Mouse (Mus musculus): ENCODE data around the gene Plin5.
"Not testable (repeated sequence)": the region's sequence is repeated elsewhere in the genome, so short reads cannot be mapped to it uniquely, and the experiment has no call there.

Gene Plin5

DNA sequence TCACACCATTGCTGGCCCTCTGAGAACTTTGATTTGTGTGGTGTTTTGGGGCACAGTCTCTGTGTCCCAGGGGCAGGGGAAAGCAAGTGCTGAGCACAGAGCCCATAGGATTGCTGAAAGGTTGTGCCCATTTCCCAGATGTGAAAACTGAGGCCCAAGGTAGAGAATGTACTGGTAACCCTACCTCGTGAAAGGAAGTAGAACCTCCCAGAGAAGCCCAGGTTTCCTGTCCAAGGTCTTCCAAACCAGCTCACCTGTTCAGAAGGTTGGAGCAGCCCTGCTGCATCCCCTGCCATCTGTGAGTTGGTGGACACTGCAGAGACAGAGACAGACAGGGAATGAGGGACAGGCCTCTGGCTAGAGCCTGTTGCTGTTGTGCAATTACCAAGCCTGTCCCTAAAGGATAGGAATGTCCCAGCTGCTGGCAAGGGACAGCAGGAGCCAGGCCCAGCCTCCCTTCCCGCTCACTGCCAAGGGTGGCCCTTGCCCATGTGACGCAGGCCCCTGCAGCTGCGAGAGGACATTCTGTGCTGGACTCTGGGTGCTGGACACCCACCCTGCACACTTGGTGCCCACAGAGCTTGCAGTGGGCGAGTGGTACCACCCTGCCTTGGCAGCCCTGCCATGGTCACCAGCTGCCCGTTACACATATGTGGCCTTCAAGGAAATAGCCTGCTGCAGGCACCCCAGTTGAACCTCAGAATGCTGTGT lies 8.9 kb downstream of the Plin5 start:
- peak in 1 of 2 experiments; percentile 72 for DNase-seq (ENCODE audit: low spot score in 2 of 2)

DNA sequence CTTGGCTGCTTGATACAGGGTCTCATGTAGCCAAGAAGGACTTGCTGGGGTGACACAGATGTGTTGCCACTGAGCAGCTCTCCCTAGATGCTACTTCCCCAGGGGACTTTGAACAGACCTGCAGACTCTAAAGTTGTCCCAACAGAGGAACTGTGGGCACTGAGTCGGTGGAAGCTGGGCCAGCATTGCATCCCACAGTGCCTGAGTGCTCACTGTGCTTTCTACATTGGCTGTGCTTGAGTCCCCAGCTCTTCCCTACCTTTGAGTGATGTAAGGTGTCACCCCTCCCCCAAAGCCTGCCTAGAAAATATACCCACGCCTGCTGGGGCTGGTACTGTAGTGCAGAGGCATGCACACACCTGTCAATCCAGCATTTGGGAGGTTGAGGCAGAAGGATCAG lies 9.7 kb downstream of the Plin5 start:
- no peak for DNase-seq (ENCODE audit: low spot score in 2 of 2)

DNA sequence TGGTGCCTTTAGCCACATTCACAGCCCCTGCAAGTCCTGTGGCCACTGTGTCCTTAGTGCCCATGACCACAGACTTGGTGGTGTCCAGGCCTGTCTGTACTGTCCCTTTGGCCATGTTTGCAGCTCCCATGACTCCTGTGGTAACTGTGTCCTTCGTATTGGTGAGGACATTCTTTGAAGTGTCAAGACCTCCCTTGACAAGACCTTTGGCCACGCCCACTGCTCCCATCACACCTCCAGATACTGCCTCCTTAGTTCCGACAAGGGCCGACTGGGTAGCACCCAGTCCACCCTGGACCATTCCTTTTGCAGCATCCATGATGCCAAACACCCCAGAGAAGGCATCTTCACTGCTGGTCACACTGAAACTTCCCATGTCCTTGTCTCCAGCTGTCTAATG lies 10.4 kb downstream of the Plin5 start:
- no peak for DNase-seq (ENCODE audit: low spot score in 2 of 2)

DNA sequence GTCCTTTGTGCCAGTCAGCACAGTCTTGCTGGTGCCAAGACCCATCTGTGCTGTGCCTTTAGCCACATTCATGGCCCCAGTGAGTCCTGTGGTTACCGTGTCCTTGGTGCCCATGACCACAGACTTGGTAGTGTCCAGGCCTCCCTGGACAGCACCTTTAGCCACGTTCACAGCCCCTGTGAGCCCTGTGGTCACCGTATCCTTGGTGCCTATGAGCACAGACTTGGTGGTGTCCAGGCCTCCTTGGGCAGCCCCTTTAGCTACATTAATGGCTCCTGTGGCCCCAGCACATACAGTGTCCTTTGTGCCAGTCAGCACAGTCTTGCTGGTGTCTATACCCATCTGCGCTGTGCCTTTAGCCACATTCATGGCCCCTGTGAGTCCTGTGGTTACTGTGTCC lies 11.0 kb downstream of the Plin5 start:
- not testable (repeated sequence) for DNase-seq (ENCODE audit: low spot score in 2 of 2)

DNA sequence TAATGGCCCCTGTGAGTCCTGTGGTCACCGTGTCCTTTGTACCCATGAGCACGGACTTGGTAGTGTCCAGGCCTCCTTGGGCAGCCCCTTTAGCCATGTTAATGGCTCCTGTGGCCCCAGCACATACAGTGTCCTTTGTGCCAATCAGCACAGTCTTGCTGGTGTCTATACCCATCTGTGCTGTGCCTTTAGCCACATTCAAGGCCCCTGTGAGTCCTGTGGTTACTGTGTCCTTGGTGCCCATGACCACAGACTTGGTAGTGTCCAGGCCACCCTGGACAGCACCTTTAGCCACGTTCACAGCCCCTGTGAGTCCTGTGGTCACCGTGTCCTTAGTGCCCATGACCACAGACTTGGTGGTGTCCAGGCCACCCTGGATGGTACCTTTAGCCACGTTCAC lies 12.6 kb downstream of the Plin5 start:
- DNase-seq (ENCODE audit: low spot score in 2 of 2): not testable (repeated sequence)

DNA sequence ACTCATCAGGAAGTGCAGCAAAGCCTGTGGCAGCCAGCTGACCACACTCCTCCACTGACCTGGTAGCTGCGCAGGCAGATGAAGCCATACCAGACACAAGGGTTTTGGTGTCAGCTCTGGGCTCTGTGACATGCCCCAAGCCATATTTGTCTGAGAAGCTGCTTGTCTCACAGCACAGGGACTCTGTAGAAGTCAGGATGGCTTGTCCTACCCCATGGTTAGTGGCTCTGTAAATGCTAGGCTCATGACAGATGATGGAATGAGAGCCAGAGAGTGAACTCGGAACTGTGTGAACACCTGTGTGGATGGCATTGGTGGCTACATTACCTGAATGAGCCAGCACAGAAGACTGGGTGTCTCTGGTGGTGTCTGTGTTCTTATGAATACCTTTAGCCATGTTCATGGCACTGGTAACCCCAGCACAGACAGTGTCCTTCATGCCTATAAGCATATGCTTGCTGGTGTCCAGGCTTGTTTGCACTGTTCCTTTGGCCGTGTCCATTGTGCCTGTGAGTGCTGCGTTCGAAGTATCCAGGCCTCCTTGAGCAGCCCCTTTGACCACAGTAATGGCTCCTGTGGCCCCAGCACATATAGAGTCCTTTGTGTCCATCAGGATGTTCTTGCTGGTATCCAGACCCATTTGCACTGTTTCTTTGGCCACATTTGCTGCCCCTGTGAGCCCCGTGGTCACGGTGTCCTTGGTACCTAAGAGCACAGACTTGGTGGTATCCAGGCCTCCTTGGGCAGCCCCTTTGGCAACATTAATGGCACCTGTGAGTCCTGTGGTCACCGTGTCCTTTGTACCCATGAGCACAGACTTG lies 13.7 kb downstream of the Plin5 start:
- no peak for DNase-seq (ENCODE audit: low spot score in 2 of 2)

DNA sequence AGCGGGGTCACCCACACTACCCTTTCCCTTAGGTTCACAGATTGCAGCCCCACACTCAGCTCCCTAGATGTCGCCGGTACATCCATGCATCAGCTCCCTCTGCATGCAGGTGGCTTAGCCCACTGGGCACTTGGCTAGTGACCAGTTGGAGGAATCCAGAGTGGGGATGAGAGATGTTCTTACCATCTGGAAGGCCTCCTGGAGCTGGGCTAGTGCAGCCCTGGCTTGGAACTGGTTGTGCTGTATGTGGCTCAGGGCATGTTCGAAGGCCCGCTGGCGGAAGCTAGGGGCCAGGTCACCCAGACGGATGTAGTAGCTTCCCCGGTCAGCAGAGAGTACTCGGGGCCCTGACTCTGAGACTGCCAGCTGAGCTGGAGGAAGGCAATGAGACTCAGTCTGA lies 14.5 kb downstream of the Plin5 start:
- no peak for DNase-seq (ENCODE audit: low spot score in 2 of 2)

DNA sequence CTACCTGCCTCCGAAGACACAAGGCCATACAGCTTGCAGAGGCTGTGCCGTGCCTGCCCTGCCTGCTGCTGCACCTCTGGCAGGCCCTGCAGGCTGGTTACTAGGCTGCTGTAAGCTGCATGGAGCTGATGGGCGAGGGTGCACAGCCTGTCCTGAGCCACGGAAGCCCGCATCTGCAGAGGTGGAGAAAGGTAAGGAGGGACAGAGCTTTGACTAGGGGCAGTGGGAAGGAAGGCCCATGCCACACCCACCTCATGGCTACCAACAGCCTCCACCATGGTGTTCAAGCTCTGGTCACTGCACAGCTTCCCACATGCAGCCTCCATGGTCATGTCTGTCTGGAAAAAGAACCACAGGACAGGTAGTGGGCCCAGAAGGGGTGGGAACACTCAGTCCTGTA lies 15.2 kb downstream of the Plin5 start:
- DNase-seq (ENCODE audit: low spot score in 2 of 2): no peak

DNA sequence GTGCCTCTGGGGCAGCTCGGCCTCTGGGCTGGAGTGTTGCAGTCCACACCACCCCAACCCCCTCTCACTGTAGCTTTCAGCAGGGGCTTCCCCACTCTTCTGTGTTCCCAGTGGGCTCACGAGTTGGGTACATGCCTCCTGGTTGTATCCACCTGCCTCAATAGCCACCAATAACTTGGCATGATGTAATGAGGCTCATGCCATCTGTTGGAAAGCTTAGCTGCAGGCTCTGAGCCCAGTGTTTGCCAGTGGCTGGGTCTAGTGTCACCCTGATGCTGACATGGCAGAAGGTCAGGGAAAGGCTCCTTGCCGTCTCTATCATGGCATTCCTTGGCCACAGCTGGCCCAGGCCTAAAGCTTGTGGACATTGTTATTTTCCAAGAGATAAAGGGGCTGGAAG lies 16.6 kb downstream of the Plin5 start:
- DNase-seq (ENCODE audit: low spot score in 2 of 2): no peak

DNA sequence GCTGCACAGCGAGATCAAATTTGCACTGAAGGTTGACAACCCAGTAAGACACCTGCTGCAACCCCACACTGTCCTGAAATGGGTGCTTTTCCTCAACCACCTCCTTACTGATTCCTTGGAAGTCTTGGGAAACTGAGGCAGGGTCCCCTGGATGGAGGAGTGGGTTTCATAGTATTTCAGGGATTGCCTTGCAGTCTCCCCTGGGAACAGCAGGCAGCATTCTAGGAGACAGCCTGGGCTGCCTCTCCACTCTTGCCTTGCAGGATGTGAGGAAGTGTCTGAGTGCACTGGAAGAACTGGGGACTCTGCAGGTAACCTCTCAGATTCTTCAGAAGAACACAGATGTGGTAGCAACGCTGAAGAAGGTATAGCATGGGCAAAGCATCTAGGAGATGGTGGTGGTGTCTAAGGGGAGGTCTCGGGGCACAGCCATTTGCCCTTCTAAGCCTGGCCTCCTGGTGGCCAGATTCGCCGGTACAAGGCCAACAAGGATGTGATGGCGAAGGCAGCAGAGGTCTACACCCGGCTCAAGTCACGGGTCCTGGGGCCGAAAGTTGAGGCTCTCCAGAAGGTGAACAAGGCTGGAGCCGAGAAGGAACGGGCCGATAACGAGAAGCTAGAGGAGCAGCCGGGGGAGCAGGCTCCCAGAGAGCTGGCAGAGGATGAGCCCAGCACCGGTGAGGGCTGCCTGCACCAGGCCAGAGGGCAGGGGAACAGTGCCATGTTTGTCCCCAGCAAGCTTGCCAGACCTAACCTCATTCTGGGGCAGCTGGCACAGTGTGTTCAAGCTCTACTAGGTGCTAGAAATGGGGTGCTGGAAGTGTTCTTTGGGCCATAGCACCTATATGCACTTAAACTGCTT lies 18.5 kb downstream of the Plin5 start:
- no peak for DNase-seq (ENCODE audit: low spot score in 2 of 2)

DNA sequence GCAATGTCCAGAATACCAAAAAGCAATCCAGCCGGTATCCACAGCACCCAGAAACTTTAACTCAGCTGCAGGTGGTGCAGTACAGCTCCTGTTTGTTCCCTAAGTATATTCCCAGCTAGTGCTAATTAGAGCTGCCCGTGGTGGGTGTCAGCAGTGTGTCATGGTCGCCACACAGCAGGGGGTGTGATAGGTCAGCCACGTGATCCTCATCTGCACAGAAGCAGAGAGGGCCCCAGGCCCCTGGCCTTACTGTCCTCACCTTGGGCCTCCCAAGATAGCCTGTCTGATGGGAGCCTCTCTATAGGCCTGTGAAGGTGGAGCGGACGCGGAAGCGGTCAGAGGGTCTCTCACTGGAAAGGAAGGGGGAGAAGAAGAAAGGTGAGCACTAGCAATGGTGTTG lies 19.2 kb downstream of the Plin5 start:
- DNase-seq (ENCODE audit: low spot score in 2 of 2): no peak

DNA sequence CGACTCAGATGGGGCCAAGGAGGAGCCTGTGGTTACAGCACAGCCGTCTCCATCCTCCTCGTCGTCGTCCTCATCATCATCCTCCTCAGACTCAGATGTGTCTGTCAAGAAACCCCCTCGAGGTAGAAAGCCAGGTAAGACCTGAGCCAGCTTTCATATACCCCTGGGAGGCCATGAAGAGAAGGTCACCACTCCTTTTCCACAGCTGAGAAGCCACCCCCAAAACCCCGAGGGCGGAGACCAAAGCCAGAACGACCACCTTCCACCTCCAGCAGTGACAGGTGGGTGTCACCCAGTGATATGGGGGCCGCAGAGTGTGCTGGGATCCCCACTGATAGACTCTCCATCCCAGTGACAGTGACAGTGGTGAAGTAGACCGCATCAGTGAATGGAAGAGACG lies 20.5 kb downstream of the Plin5 start:
- DNase-seq (ENCODE audit: low spot score in 2 of 2): no peak

DNA sequence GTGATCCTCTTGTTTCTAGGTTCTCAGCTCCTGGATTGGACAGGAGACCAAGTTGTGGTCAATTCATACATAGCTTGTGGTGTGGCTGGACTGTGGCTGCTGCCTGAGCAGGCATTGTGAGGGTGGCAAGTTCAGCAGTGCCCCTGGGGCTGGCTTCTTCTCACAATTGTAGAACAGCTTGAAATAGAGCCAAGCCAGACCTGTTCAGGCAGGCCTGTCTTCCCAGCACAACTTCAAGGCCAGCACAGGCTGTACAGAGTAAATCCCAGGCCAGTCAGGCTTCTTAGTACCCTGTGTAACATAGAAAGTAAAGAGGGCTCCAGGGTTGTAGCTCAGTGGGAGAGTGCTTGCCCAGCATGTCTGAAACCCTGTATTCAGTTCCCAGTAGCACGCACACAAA lies 24.6 kb downstream of the Plin5 start:
- no peak for DNase-seq (ENCODE audit: low spot score in 2 of 2)

DNA sequence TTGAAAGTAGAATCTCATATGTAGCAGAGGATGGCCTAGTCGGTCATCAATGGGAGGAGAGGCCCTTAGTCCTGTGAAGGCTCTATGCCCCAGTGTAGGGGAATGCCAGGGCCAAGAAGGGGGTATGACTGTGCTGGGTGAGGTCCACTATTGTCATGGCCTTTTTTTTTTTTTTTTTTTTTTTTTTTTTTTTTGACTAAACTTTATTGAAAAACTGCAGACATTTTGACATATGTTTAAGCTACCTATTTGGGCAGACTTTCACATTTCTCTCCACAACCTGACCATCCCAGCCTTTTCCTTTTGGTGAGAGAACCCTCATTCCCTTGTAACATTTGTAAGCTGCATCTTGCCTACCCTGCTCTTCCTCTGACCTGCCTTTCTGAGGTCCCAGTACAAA lies 25.1 kb downstream of the Plin5 start:
- DNase-seq (ENCODE audit: low spot score in 2 of 2): no peak

DNA sequence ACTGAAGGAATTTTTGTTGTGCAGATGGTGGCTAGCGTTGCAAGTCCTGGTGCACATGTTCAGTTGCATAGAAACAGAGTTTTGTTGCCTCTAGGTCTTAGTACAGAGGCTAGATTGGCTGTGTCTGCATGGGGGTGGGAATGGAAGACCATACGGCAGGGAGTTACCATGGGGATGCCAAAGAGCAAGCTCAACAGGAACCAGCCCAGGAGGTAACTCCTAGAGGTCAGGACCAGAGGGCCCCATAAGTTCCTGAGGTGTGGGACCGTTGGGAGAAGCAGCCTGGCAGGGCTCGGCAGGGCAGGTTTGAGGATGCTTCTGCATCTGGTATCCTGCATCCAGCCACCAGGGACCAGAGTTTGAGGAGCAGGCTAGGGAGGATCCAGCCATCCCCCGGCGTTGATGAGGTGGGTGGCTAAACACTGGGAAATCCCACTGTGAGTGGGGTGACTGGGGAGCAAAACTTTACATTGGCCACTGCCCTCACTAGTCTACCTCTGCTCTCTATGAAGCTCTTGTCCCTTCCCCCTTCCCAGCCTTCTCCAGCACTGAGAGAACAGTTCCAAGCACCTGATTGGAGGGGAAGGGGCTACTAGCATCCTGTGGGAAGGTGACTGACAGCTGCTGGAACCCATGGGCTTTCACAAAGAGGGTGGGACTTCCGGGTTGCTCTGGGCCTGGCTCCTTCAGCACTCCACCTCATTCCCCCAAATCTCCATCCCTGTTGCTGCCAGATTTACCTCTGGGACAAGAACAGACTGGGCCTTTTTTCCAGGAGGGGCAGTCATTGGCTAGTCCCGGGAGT lies 36.4 kb downstream of the Plin5 start:
- DNase-seq (ENCODE audit: low spot score in 2 of 2): peak; percentile 42 to 46

DNA sequence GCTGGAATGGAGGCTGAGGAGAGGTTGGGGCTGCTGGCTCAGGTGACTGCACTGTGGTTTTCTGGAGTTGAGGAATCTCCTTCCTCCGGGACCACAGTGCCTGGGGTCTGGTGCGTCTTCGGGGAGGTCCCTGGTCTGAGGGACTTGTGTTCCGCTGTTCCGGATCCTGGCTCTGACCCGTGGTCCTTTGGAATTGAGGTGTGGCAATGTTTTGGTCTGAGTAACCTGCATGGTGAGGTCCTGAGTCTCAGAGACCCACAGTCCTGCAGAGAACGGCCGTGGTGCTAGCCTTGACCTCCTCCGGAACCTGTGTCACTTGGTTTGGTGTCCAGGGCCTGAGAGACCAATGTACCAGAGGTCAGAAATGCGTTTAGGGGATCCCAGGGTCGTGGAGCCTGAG lies 37.5 kb downstream of the Plin5 start:
- no peak for DNase-seq (ENCODE audit: low spot score in 2 of 2)

DNA sequence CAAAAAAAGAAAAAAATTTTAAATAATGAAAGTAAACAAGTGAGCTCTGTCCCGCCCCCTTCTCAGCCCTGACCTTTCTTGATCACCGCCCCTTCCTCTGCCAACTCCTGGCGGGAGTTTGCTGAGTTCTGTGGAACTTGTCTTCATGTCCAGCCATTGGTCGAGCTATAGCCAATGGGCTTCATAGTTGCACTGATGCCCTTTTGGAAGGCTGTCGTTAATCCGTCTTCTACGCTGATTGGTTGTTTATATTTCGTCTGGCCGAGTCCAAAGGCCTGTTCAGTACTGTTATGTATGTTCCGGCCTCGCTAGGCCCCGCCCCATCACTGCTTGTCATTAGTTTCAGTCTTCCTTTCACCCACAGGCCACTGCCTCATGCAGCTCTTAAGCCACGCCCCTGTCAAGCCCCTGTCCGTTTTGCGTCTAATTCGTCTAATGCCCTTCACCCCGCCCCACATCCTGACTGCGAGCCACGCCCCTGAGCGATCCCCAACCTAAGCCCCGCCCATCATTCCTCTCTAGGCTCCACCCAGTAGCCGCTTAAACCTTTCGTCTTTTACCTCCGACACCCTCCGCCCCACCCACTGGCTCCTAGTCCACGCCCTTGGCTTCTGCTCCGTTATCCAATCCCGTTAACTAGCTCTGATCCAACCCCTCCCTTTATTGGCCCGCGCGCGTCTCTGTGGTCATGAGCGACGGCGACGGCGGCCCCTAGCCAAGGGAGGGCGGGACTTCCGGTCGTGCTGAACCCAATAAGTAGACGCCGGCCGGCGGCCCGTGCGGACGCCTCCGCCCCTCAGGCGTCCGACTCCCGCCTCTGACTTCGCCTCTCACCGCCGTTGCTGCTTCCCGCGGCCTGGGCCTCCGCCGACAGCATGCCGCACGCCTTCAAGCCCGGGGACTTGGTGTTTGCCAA lies 38.3 kb downstream of the Plin5 start, which contains the start of gene Hdgfl2:
Hdgfl2 (plus strand) TSS at position 755 of the 916 bp plus-strand sequence.
- peak; percentile 99 for DNase-seq (ENCODE audit: low spot score in 2 of 2)

DNA sequence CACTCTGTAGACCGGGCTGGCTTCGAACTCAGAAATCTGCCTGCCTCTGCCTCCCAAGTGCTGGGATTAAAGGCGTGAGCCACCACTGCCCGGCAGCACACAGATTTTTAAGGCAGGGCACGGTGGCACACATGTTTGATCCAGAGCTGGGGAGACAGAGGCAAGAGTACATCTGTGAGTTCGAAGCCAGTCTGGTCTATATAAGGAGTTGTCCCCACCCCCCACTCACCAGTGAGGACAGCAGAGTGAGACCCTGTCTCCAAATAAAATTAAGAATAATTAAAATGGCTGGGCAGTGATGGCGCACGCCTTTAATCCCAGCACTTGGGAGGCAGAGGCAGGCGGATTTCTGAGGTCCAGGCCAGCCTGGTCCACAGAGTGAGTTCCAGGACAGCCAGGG lies 39.0 kb downstream of the Plin5 start:
- DNase-seq (ENCODE audit: low spot score in 2 of 2): not testable (repeated sequence)

DNA sequence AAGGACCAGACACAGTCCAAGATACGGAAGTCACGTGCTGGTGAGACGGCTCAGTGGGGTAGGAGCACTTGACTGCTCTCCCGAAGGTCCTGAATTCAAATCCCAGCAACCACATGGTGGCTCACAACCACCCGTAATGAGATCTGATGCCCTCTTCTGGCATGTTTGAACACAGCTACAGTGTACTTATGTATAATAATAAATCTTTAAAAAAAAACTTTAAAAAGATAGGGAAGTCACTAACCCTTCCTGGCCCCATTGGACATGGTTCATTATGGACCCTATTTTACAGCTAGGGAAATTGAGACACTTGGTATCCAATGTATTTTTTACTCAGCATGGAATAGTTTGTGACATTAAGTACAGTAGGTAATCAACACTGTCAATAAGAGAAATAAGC lies 39.9 kb downstream of the Plin5 start:
- DNase-seq (ENCODE audit: low spot score in 2 of 2): no peak

DNA sequence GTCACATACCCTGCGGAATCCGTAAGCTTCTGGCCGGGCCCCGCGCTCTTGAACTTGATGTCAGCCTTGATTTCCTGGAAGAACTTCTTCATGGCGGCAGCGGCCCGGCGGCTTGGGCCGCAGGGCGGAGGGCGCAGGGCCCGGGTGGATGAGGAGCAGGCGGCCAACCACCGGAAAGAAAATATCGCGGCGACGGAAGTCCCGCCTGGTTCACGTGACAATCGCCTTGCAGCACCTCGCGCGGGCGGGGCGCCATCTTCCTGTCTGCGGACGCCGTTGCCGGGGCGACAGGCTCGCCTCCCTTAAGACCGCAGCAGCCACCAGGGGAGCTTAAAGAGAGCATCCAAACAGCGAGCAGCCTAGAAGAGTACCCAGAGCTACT lies 42.6 kb downstream of the Plin5 start, which contains the start of gene Ubxn6:
Ubxn6 (minus strand) TSS at position 202 of the 382 bp plus-strand sequence.
- DNase-seq (ENCODE audit: low spot score in 2 of 2): peak; percentile 96 to 98

Measured in frontal cortex, postnatal 36 days (tissue).